In genomic region chr16:77077736-77078005, GRCm38 (mm10) we compare ENCODE assay signal across 17 mouse cellular contexts.
DNase-seq lines count a peak whose midpoint lies in the region; TF ChIP-seq lines count a peak whose summit lies in the region.
"Had no signal": no experiment of that assay in that cellular context is flagged by ENCODE, and none has a peak within 500 bp of the region (broad histone marks: within the 10 kb centered on the region; RNA-seq: fewer than 3 reads in every experiment).

No protein-coding gene starts in this region.

- TF ChIP-seq CTCF in gastrocnemius, adult 2 months (IDR thresholded peaks at IDR 0.05) = no peak

- DNase-seq in gastrocnemius, adult 2 months = no peak
- no peak for DNase-seq in gastrocnemius, postnatal 10 days
- peak; percentile 22 to 35 for DNase-seq in left cerebral cortex, adult 18-20 months (ENCODE audit: low spot score in 2 of 2)
- DNase-seq in left cerebral cortex, postnatal 36 days (ENCODE audit: low spot score in 2 of 2) = no peak
- peak; percentile 61 for DNase-seq in brain, adult 2 months (ENCODE audit: low read depth, low spot score)
- DNase-seq in telencephalon, adult 2 months (ENCODE audit: low read depth, low spot score) = peak; percentile 46
- DNase-seq: adrenal gland, postnatal 14 days; embryo, embryonic 11 days; heart, postnatal 14 days had no signal

- intact Hi-C loops in gastrocnemius, adult 2 months (cut with DNase I) = loop anchor here (5.0 kb wide), 1 partner anchor 120 kb away; no protein-coding TSS in a partner anchor
- intact Hi-C loops in left cerebral cortex, postnatal 36 days (cut with DNase I) = no loop called here

- peak overlapping the region; percentile 91 for H3K27ac ChIP-seq in gastrocnemius, adult 2 months
- H3K27ac ChIP-seq: embryonic facial prominence, embryonic 15.5 days; forebrain, embryonic 10.5 days; heart, embryonic 10.5 days; heart, embryonic 15.5 days; hindbrain, embryonic 13.5 days; hindbrain, postnatal 0 days had no signal

- peak overlapping the region; percentile 64 for H3K4me3 ChIP-seq in gastrocnemius, adult 2 months
- H3K4me3 ChIP-seq: embryonic facial prominence, embryonic 15.5 days; erythroblast, embryonic 14.5 days; forebrain, embryonic 10.5 days; forebrain, embryonic 15.5 days; heart, embryonic 10.5 days; heart, embryonic 15.5 days; hindbrain, embryonic 13.5 days had no signal

Comparison
In these comparisons a context has a peak if more than half of its experiments do, and no peak if none do; other contexts are left out.
1. DNase-seq: peak in left cerebral cortex, adult 18-20 months (2 of 2), brain, adult 2 months (single experiment) and telencephalon, adult 2 months (single experiment); none in gastrocnemius, adult 2 months (single experiment), gastrocnemius, postnatal 10 days (single experiment) and left cerebral cortex, postnatal 36 days (0 of 2).